Mouse (Mus musculus) limb, embryonic 14.5 days (tissue): ENCODE measurements at regions not wholly inside any gene's neighbourhood (a gene's known extent, or its start where the extent isn't known, plus 50 kb on each side); places are given as distances from the start of the nearest gene placed in this dataset.

Source experiments
- ATAC-seq: fragments of 200-750 bp; cut with Nextera tagmentation; 2 replicates; pipeline ENCODE4 v1.8.0; 2017; ENCODE audit warnings: low read depth, moderate number of reproducible peaks, moderate TSS enrichment; ENCODE audit not compliant: low FRiP score
- DNase-seq: peaks from one replicate; pipeline ENCODE4 v3.0.0-alpha.2; 2015; ENCODE audit warnings: low spot score
- H3K27ac ChIP-seq: fragments of 300-500 bp; sonication (generic); replicated peaks from 2 replicates; pipeline ENCODE4 v1.5.1; 2014; ENCODE audit warnings: low read depth, mild to moderate bottlenecking, low read length, moderate library complexity, mixed read lengths
- H3K27me3 ChIP-seq: fragments of 300-500 bp; sonication (generic); 2 replicates; pipeline ENCODE4 v1.6.1; 2014; ENCODE audit warnings: low read length, mixed read lengths; ENCODE audit not compliant: control insufficient read depth, insufficient read depth
- H3K36me3 ChIP-seq: fragments of 300-500 bp; sonication (generic); 2 replicates; pipeline ENCODE4 v1.6.1; 2014; ENCODE audit warnings: mild to moderate bottlenecking, low read length, moderate library complexity, mixed read lengths; ENCODE audit not compliant: control insufficient read depth, insufficient read depth
- H3K4me1 ChIP-seq: fragments of 300-500 bp; sonication (generic); 2 replicates; pipeline ENCODE4 v1.6.1; 2014; ENCODE audit warnings: antibody characterized with exemption, low read length, mixed read lengths; ENCODE audit not compliant: control insufficient read depth, insufficient read depth
- H3K4me2 ChIP-seq: fragments of 300-500 bp; sonication (generic); replicated peaks from 2 replicates; pipeline ENCODE4 v1.6.1; 2014; ENCODE audit warnings: low read depth, mild to moderate bottlenecking, low read length, moderate library complexity; ENCODE audit not compliant: severe bottlenecking
- H3K4me3 ChIP-seq: fragments of 300-500 bp; sonication (generic); replicated peaks from 2 replicates; pipeline ENCODE4 v1.5.1; 2014; ENCODE audit warnings: low read length
- H3K9ac ChIP-seq: fragments of 300-500 bp; sonication (generic); 2 replicates; pipeline ENCODE4 v1.6.1; 2014; ENCODE audit warnings: mild to moderate bottlenecking, low read depth, low read length, moderate library complexity; ENCODE audit not compliant: severe bottlenecking
- H3K9me3 ChIP-seq: fragments of 300-500 bp; sonication (generic); 2 replicates; pipeline ENCODE4 v1.6.1; 2016; ENCODE audit warnings: low read length; ENCODE audit not compliant: control insufficient read depth
- POLR2A ChIP-seq: fragments of 200-500 bp; IDR thresholded peaks from 2 replicates; pipeline ENCODE4 v1.8.0; 2012; ENCODE audit warnings: inconsistent platforms, mild to moderate bottlenecking, moderate library complexity, borderline replicate concordance; ENCODE audit not compliant: insufficient read depth, insufficient read length; ENCODE audit errors: extremely low read depth
- WGBS: fragments of 180-500 bp; shearing (Covaris S2); extraction: QIAGEN DNeasy Blood & Tissue Kit; methylation state at CpG from one replicate; pipeline ENCODE4 v1.1.7; 2014; 5-methylcytosine and 5-hydroxymethylcytosine counted together

DNA sequence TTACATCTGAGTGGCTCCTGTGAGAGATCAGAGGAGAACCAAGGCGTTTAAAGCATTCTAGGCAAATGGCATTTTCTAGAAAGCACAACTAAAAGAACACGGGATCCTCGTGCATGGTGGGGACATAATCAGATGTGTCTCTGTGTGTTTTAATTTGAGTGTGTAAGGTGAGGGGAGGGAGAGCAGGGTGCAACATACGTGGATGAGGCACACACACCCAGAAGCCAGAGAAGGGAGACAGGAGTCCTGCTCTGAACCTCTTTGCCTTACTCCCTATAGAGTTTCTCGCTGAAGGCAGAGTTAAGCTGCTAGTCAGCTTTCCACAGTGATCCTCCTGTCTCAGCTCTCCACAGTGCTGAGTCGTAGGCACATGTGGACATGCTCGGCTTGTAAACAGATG lies 386.1 kb downstream of the Cbln4 start:
- H3K27ac ChIP-seq, result no peak overlapping the region
- DNase-seq (no peak), ATAC-seq (no peak)
- no peak overlapping the region for H3K9ac ChIP-seq
- no peak overlapping the region for H3K4me2 ChIP-seq
- TF ChIP-seq POLR2A, result no peak
- no peaks in the 10 kb centered on the region for H3K9me3 ChIP-seq
- no peak overlapping the region for H3K4me3 ChIP-seq
- no peaks in the 10 kb centered on the region for H3K27me3 ChIP-seq
- no peaks in the 10 kb centered on the region for H3K4me1 ChIP-seq
- no peaks in the 10 kb centered on the region for H3K36me3 ChIP-seq
- 47% methylated on average over 7 of the region's 7 CpGs for WGBS

DNA sequence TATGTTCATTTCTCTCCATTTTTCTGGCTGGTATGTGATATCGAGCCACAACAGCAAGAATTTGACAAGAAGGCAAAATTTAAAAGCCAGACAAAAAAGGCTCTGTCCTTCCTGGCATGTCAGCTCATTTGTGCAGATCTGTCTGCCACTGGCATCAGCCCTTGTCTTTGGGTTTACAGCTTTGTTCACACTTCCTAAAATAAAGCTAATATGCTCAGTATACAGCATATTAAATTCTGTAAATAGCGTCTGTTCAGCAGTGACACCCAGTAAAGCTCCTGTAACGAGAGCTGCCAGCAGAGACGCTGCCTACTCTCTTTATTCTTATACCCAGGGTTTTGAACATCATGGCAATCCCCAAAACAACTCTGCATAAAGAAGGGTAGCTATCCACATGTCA lies 401.5 kb downstream of the Cbln4 start:
- Histone ChIP-seq H3K4me3 (no peak overlapping the region), H3K27ac (no peak overlapping the region), H3K27me3 (0 out of 2 replicates have a peak, but pooled peaks cover 22% of the 10 kb centered on the region), H3K9me3 (no peaks in the 10 kb centered on the region), H3K36me3 (no peaks in the 10 kb centered on the region), H3K9ac (no peak overlapping the region), H3K4me2 (no peak overlapping the region), H3K4me1 (no peaks in the 10 kb centered on the region)
- DNase-seq (no peak), ATAC-seq (no peak)
- 35% methylated on average over 4 of the region's 4 CpGs for WGBS
- TF ChIP-seq POLR2A, result no peak

DNA sequence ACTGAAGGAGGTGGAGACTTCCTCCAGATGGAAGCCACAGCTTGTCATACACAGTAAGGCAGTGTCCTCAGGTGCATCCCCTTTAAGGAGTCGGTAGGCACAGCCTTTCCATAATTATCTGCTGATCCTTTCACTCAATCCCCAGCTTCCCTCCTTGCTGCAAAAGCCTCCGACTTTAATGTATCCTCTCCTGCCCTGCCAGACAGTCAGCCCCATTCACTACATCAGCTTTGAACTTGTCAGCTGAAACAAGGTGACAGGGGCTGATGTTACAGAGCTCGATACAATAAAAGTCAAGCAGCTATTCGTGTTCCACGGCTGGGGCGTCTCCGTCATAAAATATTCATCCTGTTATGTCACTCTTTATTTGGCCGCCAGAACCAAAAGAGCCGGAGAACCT lies 402.8 kb downstream of the Cbln4 start:
- H3K4me2 ChIP-seq, result no peak overlapping the region

DNA sequence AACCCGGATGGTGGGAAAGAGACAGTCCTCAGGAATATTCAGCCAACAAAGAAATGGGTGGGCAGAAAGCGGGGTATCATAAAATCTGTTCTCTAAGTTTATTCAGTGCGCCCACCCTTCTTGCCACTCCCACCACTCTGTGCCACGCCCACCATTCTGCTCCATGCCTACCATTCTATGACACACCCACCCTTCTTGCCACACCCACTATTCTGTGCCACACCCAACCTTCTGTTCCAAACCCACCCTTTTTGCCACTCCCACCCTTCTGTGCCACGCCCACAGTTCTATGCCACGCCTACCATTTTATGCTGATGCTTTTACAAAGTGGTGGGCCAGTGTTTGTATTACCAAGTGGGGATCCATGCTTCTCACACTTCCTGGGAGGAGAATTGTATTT lies 404.3 kb downstream of the Cbln4 start:
- no peaks in the 10 kb centered on the region for H3K36me3 ChIP-seq
- no peak overlapping the region for H3K4me2 ChIP-seq
- H3K9ac ChIP-seq, result no peak overlapping the region
- ATAC-seq, result no peak
- no peak overlapping the region for H3K27ac ChIP-seq
- H3K4me1 ChIP-seq, result peaks cover 5% of the 10 kb centered on the region
- peaks cover 34% of the 10 kb centered on the region; the same call in 1 of the 2 replicates for H3K27me3 ChIP-seq
- no peak for TF ChIP-seq POLR2A
- no peak overlapping the region for H3K4me3 ChIP-seq
- no peaks in the 10 kb centered on the region for H3K9me3 ChIP-seq
- DNase-seq, result no peak
- WGBS, result 88% methylated on average over 6 of the region's 6 CpGs

More for the DNA sequence above, 402.8 kb downstream of the Cbln4 start:
- DNase-seq (no peak), ATAC-seq (no peak)
- no peak for TF ChIP-seq POLR2A
- no peak overlapping the region for H3K27ac ChIP-seq
- no peaks in the 10 kb centered on the region for H3K4me1 ChIP-seq
- no peaks in the 10 kb centered on the region for H3K36me3 ChIP-seq
- 0 out of 2 replicates have a peak, but pooled peaks cover 27% of the 10 kb centered on the region for H3K27me3 ChIP-seq
- H3K4me3 ChIP-seq, result no peak overlapping the region
- no peak overlapping the region for H3K9ac ChIP-seq
- 52% methylated on average over 9 of the region's 9 CpGs for WGBS
- no peaks in the 10 kb centered on the region for H3K9me3 ChIP-seq

DNA sequence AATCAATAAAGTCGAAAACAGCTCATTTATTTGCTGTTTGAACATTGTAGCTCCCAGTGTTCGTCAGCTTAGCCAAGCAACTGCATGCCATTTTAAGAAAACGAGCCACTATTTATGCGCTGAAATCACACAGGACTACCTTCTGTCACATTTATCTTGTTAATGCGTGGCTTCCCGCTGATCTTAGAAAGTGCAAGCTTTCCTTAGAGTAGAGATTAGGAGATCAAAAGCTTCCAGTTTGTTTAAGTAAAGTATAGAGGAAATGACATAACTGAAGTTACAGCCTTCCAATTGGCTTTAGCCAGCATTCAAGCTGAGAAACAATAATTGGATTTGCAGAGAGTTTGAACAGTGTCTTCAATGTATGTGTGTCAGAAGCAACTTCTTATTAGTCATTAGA lies 406.4 kb downstream of the Cbln4 start:
- H3K4me3 ChIP-seq, result no peak overlapping the region
- H3K27ac ChIP-seq, result no peak overlapping the region
- TF ChIP-seq POLR2A, result no peak
- no peak overlapping the region for H3K4me2 ChIP-seq
- H3K4me1 ChIP-seq, result peaks cover 11% of the 10 kb centered on the region
- WGBS, result 30% methylated on average over 6 of the region's 6 CpGs
- no peak overlapping the region for H3K9ac ChIP-seq
- peaks cover 34% of the 10 kb centered on the region for H3K27me3 ChIP-seq
- ATAC-seq, result no peak
- H3K36me3 ChIP-seq, result no peaks in the 10 kb centered on the region
- no peaks in the 10 kb centered on the region for H3K9me3 ChIP-seq
- DNase-seq, result no peak

DNA sequence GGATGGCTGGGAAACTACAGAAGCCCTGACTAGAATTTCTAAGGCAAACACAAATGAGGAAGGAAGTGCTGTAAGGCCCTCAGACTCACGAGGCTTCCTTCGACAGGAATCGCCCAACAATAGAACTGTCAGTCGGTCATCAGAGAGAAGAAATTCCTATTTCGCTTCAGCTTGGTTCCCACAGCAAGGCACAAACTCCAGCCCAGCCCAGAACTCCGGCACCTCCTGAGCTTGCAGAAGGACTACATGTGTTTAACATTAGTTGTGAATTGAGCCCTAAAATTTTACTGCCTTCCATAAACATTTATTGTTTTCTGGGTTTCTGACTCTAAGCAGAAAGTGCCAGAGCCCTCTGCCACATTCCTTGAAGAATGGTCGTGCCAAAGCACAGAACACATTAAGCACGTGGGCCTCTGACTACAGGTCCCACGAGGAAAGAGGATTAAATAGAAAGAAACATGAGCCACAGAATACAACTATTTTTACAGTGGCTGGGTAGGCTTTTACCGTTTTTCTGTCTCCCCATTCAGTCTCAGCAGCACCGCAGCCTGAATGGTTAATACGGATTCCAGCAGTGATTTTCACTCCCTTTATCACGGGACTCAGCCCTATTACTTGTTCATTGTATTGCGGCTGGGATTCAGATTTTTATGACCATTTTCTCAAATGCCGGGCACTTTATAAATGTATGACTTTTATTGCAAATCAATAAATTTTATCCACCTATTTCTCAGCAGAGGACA lies 409.7 kb downstream of the Cbln4 start:
- H3K9me3 ChIP-seq, result no peaks in the 10 kb centered on the region
- peak; percentile 90 for ATAC-seq

More for the DNA sequence above, 409.7 kb downstream of the Cbln4 start:
- H3K4me2 ChIP-seq, result no peak overlapping the region
- no peak for TF ChIP-seq POLR2A
- H3K36me3 ChIP-seq, result no peaks in the 10 kb centered on the region
- no peak overlapping the region for H3K9ac ChIP-seq
- peaks cover 37% of the 10 kb centered on the region for H3K27me3 ChIP-seq
- peak; percentile 93 for DNase-seq
- no peak overlapping the region for H3K27ac ChIP-seq
- H3K4me1 ChIP-seq, result peaks cover 18% of the 10 kb centered on the region
- no peak overlapping the region for H3K4me3 ChIP-seq
- 8% methylated on average over 15 of the region's 15 CpGs for WGBS
